Mouse (Mus musculus) embryonic facial prominence, embryonic 15.5 days (tissue): Measurements from ENCODE around the gene Ndufab1. TPM values are rescaled to one million over a fixed set of nuclear protein-coding genes. Genes with fewer than 3 reads are reported as not detected.

Source experiments
- ATAC-seq: fragments of 200-750 bp; cut with Nextera tagmentation; 2 replicates; pipeline ENCODE4 v1.8.0; 2017; ENCODE audit warnings: low read depth, moderate TSS enrichment; ENCODE audit not compliant: insufficient number of reproducible peaks, low FRiP score, low TSS enrichment
- H3K27ac ChIP-seq: fragments of 300-500 bp; sonication (generic); replicated peaks from 2 replicates; pipeline ENCODE4 v1.5.1; 2015; ENCODE audit warnings: mild to moderate bottlenecking, inconsistent platforms
- H3K27me3 ChIP-seq: fragments of 300-500 bp; sonication (generic); 2 replicates; pipeline ENCODE4 v1.6.1; 2015; ENCODE audit warnings: inconsistent platforms
- H3K36me3 ChIP-seq: fragments of 300-500 bp; sonication (generic); 2 replicates; pipeline ENCODE4 v1.6.1; 2015; ENCODE audit warnings: mild to moderate bottlenecking, inconsistent platforms
- H3K4me1 ChIP-seq: fragments of 300-500 bp; sonication (generic); 2 replicates; pipeline ENCODE4 v1.6.1; 2015; ENCODE audit warnings: inconsistent platforms
- H3K4me2 ChIP-seq: fragments of 300-500 bp; sonication (generic); replicated peaks from 2 replicates; pipeline ENCODE4 v1.6.1; 2015; ENCODE audit warnings: mild to moderate bottlenecking, inconsistent platforms
- H3K4me3 ChIP-seq: fragments of 300-500 bp; sonication (generic); replicated peaks from 2 replicates; pipeline ENCODE4 v1.5.1; 2015; ENCODE audit warnings: mild to moderate bottlenecking, inconsistent platforms
- H3K9ac ChIP-seq: fragments of 300-500 bp; sonication (generic); 2 replicates; pipeline ENCODE4 v1.6.1; 2015; ENCODE audit warnings: inconsistent platforms
- H3K9me3 ChIP-seq: fragments of 300-500 bp; sonication (generic); replicated peaks from 2 replicates; pipeline ENCODE4 v1.6.1; 2016; ENCODE audit warnings: inconsistent platforms
- WGBS: fragments of 180-500 bp; shearing (Covaris S2); methylation state at CpG from one replicate; pipeline ENCODE4 v1.1.7; 2015; 5-methylcytosine and 5-hydroxymethylcytosine counted together
- polyA plus RNA-seq: library from polyadenylated mRNA; unstranded; fragments of >200 nt; fragmentation: Nextera tagmentation; extraction: Ambion mirVana; gene quantifications from 2 replicates; pipeline ENCODE4 v1.2.1, GENCODE M21; 2015

The Ndufab1 gene
- polyA plus RNA-seq, 1 experiment from 2014 or later = 559 TPM

- Histone ChIP-seq H3K36me3 (peaks cover 37% of the 10 kb centered on the region), H3K27me3 (no peaks in the 10 kb centered on the region), H3K4me3 (peak within 1 kb of the TSS; percentile 100), H3K4me1 (peaks cover 29% of the 10 kb centered on the region), H3K9ac (peak within 1 kb of the TSS; percentile 99), H3K27ac (peak within 1 kb of the TSS; percentile 97), H3K9me3 (no peaks in the 10 kb centered on the region), H3K4me2 (peak within 1 kb of the TSS; percentile 79)
- ATAC-seq = peak; percentile 98
- under 1% methylated on average over 59 of the region's 60 CpGs for WGBS
Observed at GRCm38 (mm10) chr7:122066945-122067516, 34.7 kb downstream of the Ndufab1 start, which contains the start of the genes Ubfd1 and Ears2. Ubfd1 (plus strand) TSS chr7:122067175. Ears2 (minus strand) TSS chr7:122067263.

GRCm38 (mm10) chr7:122066102-122066944, 35.4 kb downstream of the Ndufab1 start:
- WGBS = 14% methylated on average over 31 of the region's 31 CpGs
- ATAC-seq = peak; percentile 65
- no peaks in the 10 kb centered on the region for H3K9me3 ChIP-seq

GRCm38 (mm10) chr7:122065656-122066055, 36.0 kb downstream of the Ndufab1 start:
- no peaks in the 10 kb centered on the region for H3K27me3 ChIP-seq
- H3K36me3 ChIP-seq = peaks cover 31% of the 10 kb centered on the region
- peak overlapping the region; percentile 100; the same call in 1 of the 2 replicates for H3K4me3 ChIP-seq
- peak overlapping the region; percentile 79 for H3K4me2 ChIP-seq
- no peak for ATAC-seq
- H3K4me1 ChIP-seq = peaks cover 29% of the 10 kb centered on the region
- WGBS = 64% methylated on average over 1 of the region's 1 CpGs
- H3K9ac ChIP-seq = no peak overlapping the region
- H3K27ac ChIP-seq = 0 out of 2 replicates have a peak overlapping the region, but pooled peaks have one; percentile 13
- H3K9me3 ChIP-seq = no peaks in the 10 kb centered on the region

More at GRCm38 (mm10) chr7:122066102-122066944, 35.4 kb downstream of the Ndufab1 start:
- Histone ChIP-seq H3K4me1 (peaks cover 29% of the 10 kb centered on the region), H3K4me3 (peak overlapping the region; percentile 100), H3K27me3 (no peaks in the 10 kb centered on the region), H3K27ac (peak overlapping the region; percentile 97), H3K4me2 (peak overlapping the region; percentile 79), H3K9ac (peak overlapping the region; percentile 99), H3K36me3 (peaks cover 34% of the 10 kb centered on the region)

- WGBS = 88% methylated on average over 5 of the region's 5 CpGs
- Histone ChIP-seq H3K4me3 (no peak overlapping the region), H3K4me1 (no peaks in the 10 kb centered on the region), H3K4me2 (no peak overlapping the region), H3K9ac (no peak overlapping the region), H3K36me3 (peaks cover 37% of the 10 kb centered on the region), H3K27ac (no peak overlapping the region), H3K9me3 (no peaks in the 10 kb centered on the region), H3K27me3 (no peaks in the 10 kb centered on the region)
- ATAC-seq = no peak
Observed at GRCm38 (mm10) chr7:122056633-122057032, 45.1 kb downstream of the Ndufab1 start.

- no peaks in the 10 kb centered on the region for H3K27me3 ChIP-seq
- ATAC-seq = no peak
- WGBS = 48% methylated on average over 1 of the region's 1 CpGs
- H3K27ac ChIP-seq = no peak overlapping the region
- H3K4me3 ChIP-seq = no peak overlapping the region
- H3K9me3 ChIP-seq = no peaks in the 10 kb centered on the region
- peaks cover 47% of the 10 kb centered on the region for H3K36me3 ChIP-seq
- H3K9ac ChIP-seq = no peak overlapping the region
- H3K4me1 ChIP-seq = no peaks in the 10 kb centered on the region
- H3K4me2 ChIP-seq = no peak overlapping the region
Observed at GRCm38 (mm10) chr7:122050834-122051233, 50.9 kb downstream of the Ndufab1 start.

GRCm38 (mm10) chr7:122048191-122048590, 53.5 kb downstream of the Ndufab1 start:
- peaks cover 33% of the 10 kb centered on the region for H3K36me3 ChIP-seq
- WGBS = 95% methylated on average over 9 of the region's 9 CpGs
- H3K4me1 ChIP-seq = no peaks in the 10 kb centered on the region
- no peak overlapping the region for H3K9ac ChIP-seq
- H3K9me3 ChIP-seq = no peaks in the 10 kb centered on the region
- no peak overlapping the region for H3K27ac ChIP-seq
- H3K27me3 ChIP-seq = no peaks in the 10 kb centered on the region
- no peak for ATAC-seq
- no peak overlapping the region for H3K4me2 ChIP-seq
- H3K4me3 ChIP-seq = no peak overlapping the region

- H3K9me3 ChIP-seq = no peaks in the 10 kb centered on the region
- no peaks in the 10 kb centered on the region for H3K27me3 ChIP-seq
- H3K36me3 ChIP-seq = peaks cover 36% of the 10 kb centered on the region
- no peak overlapping the region for H3K4me2 ChIP-seq
- no peak overlapping the region for H3K27ac ChIP-seq
- 82% methylated on average over 2 of the region's 2 CpGs for WGBS
- no peak overlapping the region for H3K4me3 ChIP-seq
- ATAC-seq = no peak
- no peaks in the 10 kb centered on the region for H3K4me1 ChIP-seq
- H3K9ac ChIP-seq = no peak overlapping the region
Observed at GRCm38 (mm10) chr7:122046813-122047212, 54.9 kb downstream of the Ndufab1 start.

- Histone ChIP-seq H3K9me3 (no peaks in the 10 kb centered on the region), H3K27ac (no peak overlapping the region), H3K4me3 (no peak overlapping the region), H3K36me3 (peaks cover 32% of the 10 kb centered on the region), H3K4me1 (no peaks in the 10 kb centered on the region), H3K4me2 (no peak overlapping the region), H3K9ac (no peak overlapping the region), H3K27me3 (no peaks in the 10 kb centered on the region)
- no peak for ATAC-seq
- WGBS = 90% methylated on average over 1 of the region's 1 CpGs
Observed at GRCm38 (mm10) chr7:122045711-122046110, 56.0 kb downstream of the Ndufab1 start.

- Histone ChIP-seq H3K4me3 (no peak overlapping the region), H3K9me3 (no peaks in the 10 kb centered on the region), H3K27me3 (no peaks in the 10 kb centered on the region), H3K36me3 (peaks cover 32% of the 10 kb centered on the region), H3K9ac (no peak overlapping the region), H3K4me1 (no peaks in the 10 kb centered on the region), H3K27ac (no peak overlapping the region), H3K4me2 (no peak overlapping the region)
- ATAC-seq = no peak
- 79% methylated on average over 4 of the region's 4 CpGs for WGBS
Observed at GRCm38 (mm10) chr7:122045181-122045634, 56.5 kb downstream of the Ndufab1 start.

GRCm38 (mm10) chr7:122044106-122044505, 57.6 kb downstream of the Ndufab1 start:
- ATAC-seq = no peak
- Histone ChIP-seq H3K4me3 (no peak overlapping the region), H3K4me1 (no peaks in the 10 kb centered on the region), H3K9ac (no peak overlapping the region), H3K36me3 (peaks cover 39% of the 10 kb centered on the region), H3K9me3 (no peaks in the 10 kb centered on the region), H3K27me3 (no peaks in the 10 kb centered on the region), H3K4me2 (no peak overlapping the region), H3K27ac (no peak overlapping the region)
- 85% methylated on average over 8 of the region's 8 CpGs for WGBS
